Mouse (Mus musculus): ENCODE data around the gene Zfp65. TPM values are rescaled to one million over a fixed set of nuclear protein-coding genes. Genes with fewer than 3 reads are reported as not detected.

The Zfp65 gene
- total RNA-seq, 2 experiments from 2014 or later: 2.1 to 2.8 TPM

Other genes starting within 250 kb of the Zfp65 start
- gene Zfp874b, start 244.9 kb downstream of the Zfp65 start, total RNA-seq (2015; ENCODE audit: low replicate concordance): 48.9 and 51.3 TPM in 2 replicates
- gene Zfp874b, start 244.9 kb downstream of the Zfp65 start, total RNA-seq (2017; ENCODE audit: low replicate concordance): 71.6 and 103 TPM in 2 replicates
- gene Zfp58, start 228.6 kb downstream of the Zfp65 start, total RNA-seq (2015; ENCODE audit: low replicate concordance): 1.5 TPM in 1 of 2 replicates, not detected in the other
- gene Zfp58, start 228.6 kb downstream of the Zfp65 start, total RNA-seq (2017; ENCODE audit: low replicate concordance): 1.0 and 2.1 TPM in 2 replicates
- gene Gm26965, start 203.0 kb downstream of the Zfp65 start, total RNA-seq (2015; ENCODE audit: low replicate concordance): not detected in 2 replicates
- not detected in 2 replicates for gene Gm26965, start 203.0 kb downstream of the Zfp65 start, total RNA-seq (2017; ENCODE audit: low replicate concordance)
- 5.8 and 7.1 TPM in 2 replicates for gene Zfp87, start 203.0 kb downstream of the Zfp65 start, total RNA-seq (2015; ENCODE audit: low replicate concordance)
- gene Zfp87, start 203.0 kb downstream of the Zfp65 start, total RNA-seq (2017; ENCODE audit: low replicate concordance): 10.6 and 23.1 TPM in 2 replicates
- gene Zfp748, start 175.3 kb downstream of the Zfp65 start, total RNA-seq (2015; ENCODE audit: low replicate concordance): 3.3 and 6.7 TPM in 2 replicates
- gene Zfp748, start 175.3 kb downstream of the Zfp65 start, total RNA-seq (2017; ENCODE audit: low replicate concordance): 2.9 and 4.6 TPM in 2 replicates
- 1.9 and 5.2 TPM in 2 replicates for gene Zfp729b, start 119.5 kb downstream of the Zfp65 start, total RNA-seq (2015; ENCODE audit: low replicate concordance)
- gene Zfp729b, start 119.5 kb downstream of the Zfp65 start, total RNA-seq (2017; ENCODE audit: low replicate concordance): 2.4 and 4.6 TPM in 2 replicates
- not detected in 2 replicates for gene Gm49345, start 91.4 kb downstream of the Zfp65 start, total RNA-seq (2015; ENCODE audit: low replicate concordance)
- gene Gm49345, start 91.4 kb downstream of the Zfp65 start, total RNA-seq (2017; ENCODE audit: low replicate concordance): not detected in 2 replicates
- 1.2 and 6.1 TPM in 2 replicates for gene Zfp729a, start 91.4 kb downstream of the Zfp65 start, total RNA-seq (2015; ENCODE audit: low replicate concordance)
- gene Zfp729a, start 91.4 kb downstream of the Zfp65 start, total RNA-seq (2017; ENCODE audit: low replicate concordance): 4.9 and 11.4 TPM in 2 replicates
- 1.0 and 2.5 TPM in 2 replicates for gene Zfp738, start 42.1 kb downstream of the Zfp65 start, total RNA-seq (2015; ENCODE audit: low replicate concordance)
- 1.3 and 1.5 TPM in 2 replicates for gene Zfp738, start 42.1 kb downstream of the Zfp65 start, total RNA-seq (2017; ENCODE audit: low replicate concordance)
- 1.7 and 4.4 TPM in 2 replicates for gene Zfp85, start 26.1 kb upstream of the Zfp65 start, total RNA-seq (2015; ENCODE audit: low replicate concordance)
- gene Zfp85, start 26.1 kb upstream of the Zfp65 start, total RNA-seq (2017; ENCODE audit: low replicate concordance): 0.09 and 2.5 TPM in 2 replicates
- gene Zfp493, start 50.5 kb upstream of the Zfp65 start, total RNA-seq (2015; ENCODE audit: low replicate concordance): 5.0 TPM in 1 of 2 replicates, not detected in the other
- 0.34 TPM in 1 of 2 replicates, not detected in the other for gene Zfp493, start 50.5 kb upstream of the Zfp65 start, total RNA-seq (2017; ENCODE audit: low replicate concordance)
- 1.2 and 1.7 TPM in 2 replicates for gene Zfp273, start 84.6 kb upstream of the Zfp65 start, total RNA-seq (2015; ENCODE audit: low replicate concordance)
- gene Zfp273, start 84.6 kb upstream of the Zfp65 start, total RNA-seq (2017; ENCODE audit: low replicate concordance): 0.17 and 4.0 TPM in 2 replicates
- gene Gm10037, start 101.9 kb upstream of the Zfp65 start, total RNA-seq (2015; ENCODE audit: low replicate concordance): not detected in 2 replicates
- gene Gm10037, start 101.9 kb upstream of the Zfp65 start, total RNA-seq (2017; ENCODE audit: low replicate concordance): not detected in 2 replicates
- not detected in 2 replicates for gene BC048507, start 134.2 kb upstream of the Zfp65 start, total RNA-seq (2015; ENCODE audit: low replicate concordance)
- gene BC048507, start 134.2 kb upstream of the Zfp65 start, total RNA-seq (2017; ENCODE audit: low replicate concordance): not detected in 2 replicates

Measured in erythroblast, adult 5-6 weeks (primary cell).